Mouse (Mus musculus) testis, adult 2 months (tissue): Measurements from ENCODE around the gene Xrcc4.

ENCODE experiments used
- CTCF ChIP-seq: fragments of 200-500 bp; IDR thresholded peaks from 2 replicates; pipeline ENCODE4 v1.5.1; 2012; ENCODE audit warnings: low read depth, mild to moderate bottlenecking, inconsistent platforms, low read length, moderate library complexity; ENCODE audit not compliant: control insufficient read depth, insufficient read depth, insufficient replicate concordance
- POLR2A ChIP-seq: fragments of 200-500 bp; IDR thresholded peaks from 2 replicates; pipeline ENCODE4 v1.6.1; 2012; ENCODE audit warnings: low read depth, mild to moderate bottlenecking, inconsistent platforms, low read length, moderate library complexity; ENCODE audit not compliant: control insufficient read depth

DNA sequence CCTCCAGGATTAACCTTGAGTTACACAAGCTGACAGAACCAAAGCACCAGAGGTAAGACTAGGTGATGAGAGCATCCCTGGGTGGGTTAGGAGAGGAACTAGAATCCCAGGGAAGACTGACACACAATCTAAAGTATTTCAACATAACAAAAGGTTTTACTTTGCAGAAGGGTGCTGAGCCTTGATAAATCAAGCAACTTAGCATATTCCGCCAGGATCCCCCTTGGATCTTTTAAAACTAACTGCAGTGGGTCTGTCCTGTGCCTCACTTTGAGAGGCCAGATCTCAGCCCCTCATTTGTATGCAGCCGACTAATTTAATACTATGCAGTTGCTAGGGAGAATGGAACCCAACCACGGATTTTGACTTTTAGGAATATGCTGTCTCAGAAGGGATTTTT, 309.1 kb downstream of the Xrcc4 start:
- TF ChIP-seq CTCF (no peak), POLR2A (no peak)
